Mouse (Mus musculus) bone marrow macrophage, adult 2 months (primary cell): ENCODE data around the gene Gabarap. TPM values are rescaled to one million over a fixed set of nuclear protein-coding genes. Genes with fewer than 3 reads are reported as not detected.

Experiments
- H3K27ac ChIP-seq: 2 replicates; pipeline ENCODE4 v1.5.1; 2012; ENCODE audit warnings: low read depth, low read length; ENCODE audit not compliant: insufficient read depth
- H3K4me1 ChIP-seq: 2 replicates; pipeline ENCODE4 v1.6.1; 2012; ENCODE audit warnings: low read length; ENCODE audit not compliant: control insufficient read depth, insufficient read depth
- H3K4me3 ChIP-seq: 2 replicates; pipeline ENCODE4 v1.5.1; 2012; ENCODE audit warnings: mild to moderate bottlenecking, low read length, moderate library complexity; ENCODE audit not compliant: insufficient read depth
- CTCF ChIP-seq: IDR thresholded peaks from 2 replicates; pipeline ENCODE4 v1.5.1; 2012; ENCODE audit warnings: low read depth, mild to moderate bottlenecking, low read length, moderate library complexity
- POLR2A ChIP-seq: IDR thresholded peaks from 2 replicates; pipeline ENCODE4 v1.6.1; 2012; ENCODE audit warnings: mild to moderate bottlenecking, low read depth, low read length, borderline replicate concordance
- polyA plus RNA-seq: library from polyadenylated mRNA; stranded (reverse); fragments of >200 nt; gene quantifications from 2 replicates; pipeline ENCODE4 v1.2.4, GENCODE M21; 2012; ENCODE audit not compliant: missing spikeins, insufficient read depth, insufficient read length

Gene Gabarap
- polyA plus RNA-seq, 1 experiment: 1,001 TPM

- Histone ChIP-seq H3K4me3 (no peak overlapping the region), H3K27ac (no peak overlapping the region), H3K4me1 (peaks cover 8% of the 10 kb centered on the region)
- TF ChIP-seq POLR2A (no peak), CTCF (no peak)
Measured at GRCm38 (mm10) chr11:69968793-69969192, 22.1 kb upstream of the Gabarap start.

GRCm38 (mm10) chr11:69970222-69970621, 20.7 kb upstream of the Gabarap start:
- TF ChIP-seq CTCF (no peak), POLR2A (no peak)
- peaks cover 8% of the 10 kb centered on the region for H3K4me1 ChIP-seq
- H3K4me3 ChIP-seq: no peak overlapping the region
- no peak overlapping the region for H3K27ac ChIP-seq

DNA sequence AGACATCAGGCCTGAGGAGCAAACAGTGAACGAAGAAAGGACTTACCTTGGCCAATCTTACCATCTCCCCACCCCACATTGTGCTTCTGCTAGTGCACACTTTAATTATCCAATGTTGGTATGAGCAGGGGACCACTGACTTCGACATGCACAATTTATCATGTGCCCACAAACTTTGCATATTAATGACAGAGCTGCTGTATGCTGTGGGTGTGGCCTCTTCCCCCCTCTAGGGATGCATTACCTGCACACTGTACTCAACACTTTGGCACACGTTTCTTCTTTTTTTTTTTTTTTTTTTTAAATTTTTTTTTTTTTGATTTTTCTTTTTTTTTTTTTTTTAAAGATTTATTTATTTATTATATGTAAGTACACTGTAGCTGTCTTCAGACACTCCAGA, 20.2 kb upstream of the Gabarap start:
- TF ChIP-seq POLR2A (no peak), CTCF (no peak)
- H3K4me1 ChIP-seq: peaks cover 8% of the 10 kb centered on the region
- H3K27ac ChIP-seq: no peak overlapping the region
- no peak overlapping the region for H3K4me3 ChIP-seq

DNA sequence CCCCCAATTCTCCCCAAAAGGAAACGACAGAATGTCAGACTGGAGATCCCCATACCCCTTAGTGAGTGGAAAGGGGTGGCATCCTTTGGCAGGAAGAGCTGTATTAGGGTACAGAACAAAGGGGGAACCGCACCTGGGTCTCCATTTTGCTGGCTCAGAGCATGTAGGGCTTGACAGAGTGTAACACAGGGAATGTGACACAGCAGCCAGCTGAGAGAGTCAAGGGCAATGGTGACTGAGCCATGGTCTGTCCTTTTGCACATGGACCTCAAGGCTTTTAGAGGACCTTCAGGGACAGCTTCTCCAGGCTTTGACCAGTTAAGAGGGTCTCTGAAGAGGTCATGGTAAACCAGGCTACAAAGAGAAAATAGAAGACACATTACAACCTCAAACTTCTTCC, 16.0 kb upstream of the Gabarap start:
- TF ChIP-seq POLR2A: no peak
- no peak for TF ChIP-seq CTCF
- Histone ChIP-seq H3K4me1 (peaks cover 12% of the 10 kb centered on the region), H3K4me3 (no peak overlapping the region), H3K27ac (no peak overlapping the region)

GRCm38 (mm10) chr11:69976271-69976670, 14.7 kb upstream of the Gabarap start:
- Histone ChIP-seq H3K4me3 (no peak overlapping the region), H3K27ac (no peak overlapping the region), H3K4me1 (peaks cover 12% of the 10 kb centered on the region)
- TF ChIP-seq POLR2A (no peak), CTCF (no peak)

GRCm38 (mm10) chr11:69979827-69980195, 11.1 kb upstream of the Gabarap start:
- peak overlapping the region; percentile 91 for H3K4me3 ChIP-seq
- peaks cover 13% of the 10 kb centered on the region for H3K4me1 ChIP-seq
- peak overlapping the region; percentile 37 for H3K27ac ChIP-seq
- TF ChIP-seq POLR2A: no peak
- TF ChIP-seq CTCF: no peak

DNA sequence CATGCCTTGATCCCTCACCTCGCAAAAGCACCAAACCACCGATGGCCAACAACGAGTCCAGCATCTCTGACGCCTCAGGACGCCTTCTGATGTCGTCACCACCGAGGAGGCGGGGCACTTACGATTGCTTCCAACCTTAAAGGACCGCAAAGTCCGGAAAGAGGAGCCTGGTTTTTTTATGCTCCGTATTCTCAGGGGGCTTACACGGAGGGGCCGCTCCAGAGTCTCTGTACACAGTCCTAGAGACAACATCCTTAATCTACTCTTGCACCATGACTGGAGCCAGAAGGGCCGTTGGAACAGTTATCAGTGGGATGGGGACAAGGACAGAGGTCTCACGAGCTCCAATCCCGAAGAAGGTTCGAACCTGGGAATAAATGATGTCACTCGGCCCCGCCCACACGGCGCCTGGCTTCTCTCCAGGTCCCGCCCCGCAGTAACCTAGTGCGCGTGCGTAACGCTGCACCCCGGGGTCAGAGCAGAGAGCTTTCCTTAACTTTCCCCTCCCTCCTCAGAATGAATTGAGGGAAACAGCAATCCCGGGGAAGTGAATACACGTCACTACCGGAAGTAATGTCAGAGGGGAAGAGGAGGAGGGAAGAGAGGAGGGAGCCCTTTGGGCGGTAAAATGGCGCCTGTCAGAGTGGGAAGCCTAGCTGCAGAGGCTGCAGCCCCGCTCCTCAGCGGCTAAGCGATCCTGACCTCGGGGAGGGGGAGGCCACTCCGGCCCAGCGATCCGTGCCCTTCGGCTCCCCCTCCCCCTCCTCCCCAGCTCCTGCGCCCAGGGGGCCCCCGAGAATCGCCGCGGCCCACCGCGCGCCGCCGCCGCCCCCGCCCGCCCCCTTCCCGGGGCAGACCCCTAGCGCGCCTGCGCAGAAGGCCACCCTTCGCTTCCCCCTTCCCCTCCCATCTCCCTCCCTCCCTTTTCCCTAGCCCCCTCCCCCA, 10.5 kb upstream of the Gabarap start:
- TF ChIP-seq POLR2A (peak; percentile 5; the same call in 1 of the 2 replicates), CTCF (no peak)
- peaks cover 13% of the 10 kb centered on the region for H3K4me1 ChIP-seq
- H3K27ac ChIP-seq: peak overlapping the region; percentile 97
- peak overlapping the region; percentile 99 for H3K4me3 ChIP-seq

- Histone ChIP-seq H3K4me3 (peak within 1 kb of the TSS; percentile 99), H3K4me1 (peaks cover 13% of the 10 kb centered on the region), H3K27ac (peak within 1 kb of the TSS; percentile 97)
- TF ChIP-seq CTCF (no peak), POLR2A (no peak)
Measured at GRCm38 (mm10) chr11:69981141-69981762, 9.7 kb upstream of the Gabarap start, which contains the start of gene Ctdnep1. Gene Ctdnep1 (plus strand): TSS chr11:69981156.

- peaks cover 13% of the 10 kb centered on the region for H3K4me1 ChIP-seq
- TF ChIP-seq POLR2A (no peak), CTCF (no peak)
- H3K27ac ChIP-seq: peak within 1 kb of the TSS; percentile 81
- peak within 1 kb of the TSS; percentile 99 for H3K4me3 ChIP-seq
Measured at GRCm38 (mm10) chr11:69982225-69982624, 8.7 kb upstream of the Gabarap start, which contains the start of gene Elp5. Gene Elp5 (minus strand): TSS chr11:69982517.

GRCm38 (mm10) chr11:69982877-69983276, 8.1 kb upstream of the Gabarap start:
- TF ChIP-seq CTCF: no peak
- no peak for TF ChIP-seq POLR2A
- no peak overlapping the region for H3K27ac ChIP-seq
- H3K4me1 ChIP-seq: peaks cover 13% of the 10 kb centered on the region
- H3K4me3 ChIP-seq: peak overlapping the region; percentile 99; the same call in 1 of the 2 replicates
